Mouse (Mus musculus) hindbrain, embryonic 13.5 days (tissue): ENCODE data around the gene Zfp398. TPM values are rescaled to one million over a fixed set of nuclear protein-coding genes. Genes with fewer than 3 reads are reported as not detected.
"Not testable (repeated sequence)": the region's sequence is repeated elsewhere in the genome, so short reads cannot be mapped to it uniquely, and the experiment has no call there.

Source experiments
- ATAC-seq: fragments of 200-750 bp; cut with Nextera tagmentation; 2 replicates; pipeline ENCODE4 v1.8.0; 2017; ENCODE audit warnings: moderate TSS enrichment; ENCODE audit not compliant: low FRiP score
- H3K27ac ChIP-seq: fragments of 300-500 bp; sonication (generic); 2 replicates; pipeline ENCODE4 v1.5.1; 2015; ENCODE audit warnings: inconsistent platforms, mild to moderate bottlenecking, moderate library complexity
- H3K27me3 ChIP-seq: fragments of 300-500 bp; sonication (generic); 2 replicates; pipeline ENCODE4 v1.6.1; 2015; ENCODE audit warnings: mild to moderate bottlenecking, inconsistent platforms
- H3K36me3 ChIP-seq: fragments of 300-500 bp; sonication (generic); 2 replicates; pipeline ENCODE4 v1.6.1; 2015; ENCODE audit warnings: mild to moderate bottlenecking, inconsistent platforms
- H3K4me1 ChIP-seq: fragments of 300-500 bp; sonication (generic); replicated peaks from 2 replicates; pipeline ENCODE4 v1.6.1; 2015; ENCODE audit warnings: inconsistent platforms
- H3K4me2 ChIP-seq: fragments of 300-500 bp; sonication (generic); 2 replicates; pipeline ENCODE4 v1.6.1; 2015; ENCODE audit warnings: inconsistent platforms, mild to moderate bottlenecking, moderate library complexity
- H3K4me3 ChIP-seq: fragments of 300-500 bp; sonication (generic); 2 replicates; pipeline ENCODE4 v1.5.1; 2015; ENCODE audit warnings: mild to moderate bottlenecking, inconsistent platforms
- H3K9ac ChIP-seq: fragments of 300-500 bp; sonication (generic); 2 replicates; pipeline ENCODE4 v1.6.1; 2015; ENCODE audit warnings: mild to moderate bottlenecking, inconsistent platforms
- H3K9me3 ChIP-seq: fragments of 300-500 bp; sonication (generic); 2 replicates; pipeline ENCODE4 v1.6.1; 2016; ENCODE audit warnings: inconsistent platforms
- whole genome bisulfite sequencing: fragments of 180-500 bp; shearing (Covaris S2); methylation state at CpG from one replicate; pipeline ENCODE4 v1.1.7; 2015; 5-methylcytosine and 5-hydroxymethylcytosine counted together
- polyA plus RNA-seq: library from polyadenylated mRNA; unstranded; fragments of >200 nt; fragmentation: Nextera tagmentation; extraction: Ambion mirVana; gene quantifications from 2 replicates; pipeline ENCODE4 v1.2.1, GENCODE M21; 2015

Gene Zfp398
- polyA plus RNA-seq, 1 experiment from 2014 or later, result 17.9 TPM

GRCm38 (mm10) chr6:47830104-47831078 is 5.1 kb upstream of the Zfp398 start, which contains the start of gene Zfp786:
Gene Zfp786 (minus strand): TSS chr6:47830867.
- H3K4me3 ChIP-seq, result peak within 1 kb of the TSS; percentile 78
- peak within 1 kb of the TSS; percentile 95 for H3K9ac ChIP-seq
- H3K27ac ChIP-seq, result peak within 1 kb of the TSS; percentile 97
- ATAC-seq, result peak; percentile 94
- WGBS, result 2% methylated on average over 64 of the region's 64 CpGs
- H3K4me2 ChIP-seq, result peak within 1 kb of the TSS; percentile 55
- H3K36me3 ChIP-seq, result peaks cover 11% of the 10 kb centered on the region
- no peaks in the 10 kb centered on the region for H3K9me3 ChIP-seq
- no peaks in the 10 kb centered on the region for H3K27me3 ChIP-seq
- H3K4me1 ChIP-seq, result peaks cover 14% of the 10 kb centered on the region

- H3K4me3 ChIP-seq, result no peak overlapping the region
- no peaks in the 10 kb centered on the region for H3K36me3 ChIP-seq
- no peak overlapping the region for H3K9ac ChIP-seq
- no peak for ATAC-seq
- H3K27ac ChIP-seq, result no peak overlapping the region
- no peaks in the 10 kb centered on the region for H3K9me3 ChIP-seq
- H3K4me1 ChIP-seq, result peaks cover 17% of the 10 kb centered on the region
- H3K27me3 ChIP-seq, result no peaks in the 10 kb centered on the region
- H3K4me2 ChIP-seq, result no peak overlapping the region
- 88% methylated on average over 1 of the region's 1 CpGs for whole genome bisulfite sequencing
Measured at GRCm38 (mm10) chr6:47832220-47832619, 3.2 kb upstream of the Zfp398 start.

DNA sequence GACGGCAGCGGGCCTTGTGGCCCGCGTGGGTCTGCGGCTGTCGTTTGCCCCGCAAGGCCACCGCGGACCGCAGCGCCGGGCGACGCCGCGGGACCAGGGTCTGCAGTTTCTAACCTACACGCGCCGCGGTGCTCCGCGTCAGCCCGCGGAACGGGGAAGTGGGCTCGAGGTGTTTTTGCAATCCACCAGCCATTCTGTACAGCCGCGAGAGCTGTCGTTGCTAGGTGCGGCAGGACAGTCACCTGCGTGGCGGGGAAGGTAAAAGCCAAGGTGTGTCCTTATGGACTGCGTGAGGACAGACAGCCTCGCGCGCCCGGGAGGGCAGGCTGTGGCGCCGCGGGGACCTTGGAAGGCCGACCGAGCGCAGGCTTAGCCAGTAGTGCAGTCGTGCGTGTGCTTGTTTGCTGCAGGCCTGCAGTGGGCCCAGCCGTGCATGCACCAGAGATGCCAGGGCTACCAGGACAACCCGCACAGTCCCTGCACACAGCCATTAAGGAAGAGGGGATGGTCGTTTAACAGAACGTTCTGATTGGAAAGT is 592 bp downstream of the Zfp398 start:
- Histone ChIP-seq H3K9ac (peak overlapping the region; percentile 96), H3K4me1 (peaks cover 14% of the 10 kb centered on the region), H3K4me3 (peak overlapping the region; percentile 91), H3K9me3 (no peaks in the 10 kb centered on the region), H3K36me3 (peaks cover 9% of the 10 kb centered on the region), H3K27ac (peak overlapping the region; percentile 99), H3K4me2 (peak overlapping the region; percentile 76), H3K27me3 (no peaks in the 10 kb centered on the region)
- ATAC-seq, result peak; percentile 86
- under 1% methylated on average over 49 of the region's 49 CpGs for WGBS

DNA sequence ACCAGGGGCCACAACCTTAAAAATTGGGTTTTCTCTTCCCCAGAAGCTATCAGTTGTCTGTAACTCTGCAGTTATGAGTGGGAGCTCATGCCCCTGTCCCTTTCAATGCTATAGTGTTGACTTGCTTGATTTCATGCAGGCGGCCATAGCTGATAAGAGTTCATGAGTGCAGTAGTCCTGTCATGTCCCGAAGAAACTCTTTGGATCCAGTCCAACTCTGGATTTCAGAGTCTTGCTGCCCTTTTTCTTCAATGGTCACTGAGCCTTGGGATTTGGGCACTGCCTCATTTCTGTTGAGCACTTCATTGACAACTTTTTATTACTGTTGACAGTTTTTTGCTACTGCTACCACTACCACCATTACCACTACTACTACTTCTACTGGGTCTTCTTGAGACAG is 2.2 kb downstream of the Zfp398 start:
- ATAC-seq, result no peak
- Histone ChIP-seq H3K4me1 (peaks cover 14% of the 10 kb centered on the region), H3K9ac (no peak overlapping the region), H3K27me3 (no peaks in the 10 kb centered on the region), H3K27ac (no peak overlapping the region), H3K4me3 (no peak overlapping the region), H3K9me3 (no peaks in the 10 kb centered on the region), H3K36me3 (peaks cover 13% of the 10 kb centered on the region), H3K4me2 (no peak overlapping the region)
- WGBS, result 90% methylated on average over 2 of the region's 2 CpGs

DNA sequence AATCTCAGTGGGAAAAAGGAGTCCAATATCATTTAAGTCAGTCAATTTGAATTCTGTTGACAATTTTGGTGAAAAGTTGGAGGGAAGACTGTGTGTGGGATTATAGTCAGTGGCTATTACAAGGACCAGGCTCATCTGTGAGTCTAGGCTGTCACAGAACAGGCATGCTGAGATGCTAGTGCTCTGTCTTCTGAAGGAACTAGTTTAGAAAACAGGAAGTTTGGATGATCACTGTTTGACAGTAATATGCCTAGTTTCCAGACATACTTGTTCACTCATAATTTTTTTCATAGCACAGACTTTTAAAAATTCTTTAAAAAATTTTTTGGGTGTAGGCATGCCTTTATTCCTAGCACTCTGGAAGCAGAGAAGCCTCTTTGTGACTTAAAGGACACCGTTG is 5.6 kb downstream of the Zfp398 start:
- Histone ChIP-seq H3K4me2 (no peak overlapping the region), H3K4me1 (peaks cover 14% of the 10 kb centered on the region), H3K27me3 (no peaks in the 10 kb centered on the region), H3K9me3 (no peaks in the 10 kb centered on the region), H3K9ac (no peak overlapping the region), H3K4me3 (no peak overlapping the region), H3K27ac (no peak overlapping the region), H3K36me3 (peaks cover 19% of the 10 kb centered on the region)
- 96% methylated on average over 1 of the region's 1 CpGs for WGBS
- no peak for ATAC-seq

- Histone ChIP-seq H3K4me1 (peaks cover 14% of the 10 kb centered on the region), H3K27me3 (no peaks in the 10 kb centered on the region), H3K36me3 (peaks cover 24% of the 10 kb centered on the region), H3K9me3 (no peaks in the 10 kb centered on the region), H3K4me3 (no peak overlapping the region), H3K27ac (no peak overlapping the region), H3K4me2 (no peak overlapping the region), H3K9ac (no peak overlapping the region)
- ATAC-seq, result no peak
- WGBS, result 95% methylated on average over 2 of the region's 2 CpGs
Measured at GRCm38 (mm10) chr6:47841831-47842230, 6.4 kb downstream of the Zfp398 start.

- Histone ChIP-seq H3K4me2 (no peak overlapping the region), H3K9me3 (no peaks in the 10 kb centered on the region), H3K4me3 (no peak overlapping the region), H3K4me1 (peaks cover 9% of the 10 kb centered on the region), H3K27me3 (no peaks in the 10 kb centered on the region), H3K9ac (no peak overlapping the region), H3K27ac (no peak overlapping the region), H3K36me3 (peaks cover 26% of the 10 kb centered on the region)
- ATAC-seq, result no peak
- WGBS, result 90% methylated on average over 1 of the region's 1 CpGs
Measured at GRCm38 (mm10) chr6:47842337-47842736, 6.9 kb downstream of the Zfp398 start.

DNA sequence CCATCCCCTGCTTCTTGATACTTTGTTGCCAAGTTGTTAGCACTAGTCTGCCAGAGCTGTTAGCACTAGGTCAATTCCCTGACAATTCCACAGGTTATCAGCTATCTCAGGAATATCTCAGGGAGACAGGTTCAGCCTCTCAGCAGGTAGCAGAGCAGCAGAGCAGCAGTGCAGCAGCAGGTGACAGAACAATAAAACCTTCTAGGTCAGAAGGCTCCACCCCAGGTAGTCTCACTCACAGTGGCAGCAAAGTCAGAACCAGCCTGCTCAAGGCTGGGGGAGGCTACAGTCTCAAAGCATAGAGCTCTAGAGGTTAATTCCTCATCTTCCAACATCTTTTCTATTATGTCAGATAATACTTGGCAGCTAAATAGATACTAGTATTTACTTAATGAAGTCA is 10.3 kb downstream of the Zfp398 start:
- Histone ChIP-seq H3K9ac (no peak overlapping the region), H3K36me3 (peaks cover 19% of the 10 kb centered on the region), H3K4me1 (no peaks in the 10 kb centered on the region), H3K4me3 (no peak overlapping the region), H3K27me3 (no peaks in the 10 kb centered on the region), H3K27ac (no peak overlapping the region), H3K9me3 (no peaks in the 10 kb centered on the region), H3K4me2 (no peak overlapping the region)
- no peak for ATAC-seq

- H3K9ac ChIP-seq, result no peak overlapping the region
- no peak for ATAC-seq
- no peak overlapping the region for H3K27ac ChIP-seq
- H3K4me2 ChIP-seq, result no peak overlapping the region
- H3K27me3 ChIP-seq, result no peaks in the 10 kb centered on the region
- H3K9me3 ChIP-seq, result no peaks in the 10 kb centered on the region
- H3K36me3 ChIP-seq, result peaks cover 38% of the 10 kb centered on the region
- WGBS, result 95% methylated on average over 6 of the region's 6 CpGs
- H3K4me1 ChIP-seq, result no peaks in the 10 kb centered on the region
- no peak overlapping the region for H3K4me3 ChIP-seq
Measured at GRCm38 (mm10) chr6:47857241-47857640, 21.8 kb downstream of the Zfp398 start.

DNA sequence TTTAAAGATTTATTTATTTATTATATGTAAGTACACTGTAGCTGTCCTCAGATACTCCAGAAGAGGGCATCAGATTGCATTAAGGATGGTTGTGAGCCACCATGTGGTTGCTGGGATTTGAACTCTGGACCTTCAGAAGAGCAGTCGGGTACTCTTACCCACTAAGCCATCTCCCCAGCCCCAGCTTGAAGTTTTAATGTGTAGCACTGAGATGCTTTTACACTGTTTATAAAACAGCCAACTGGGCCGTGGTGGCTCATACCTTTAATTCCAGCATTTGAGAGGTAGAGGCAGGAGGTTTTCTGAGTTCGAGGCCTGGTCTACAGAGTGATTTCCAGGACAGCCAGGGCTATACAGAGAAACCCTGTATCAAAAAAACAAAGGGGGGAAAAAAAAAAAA is 22.3 kb downstream of the Zfp398 start:
- H3K9ac ChIP-seq, H3K4me2 ChIP-seq, H3K27ac ChIP-seq, ATAC-seq, H3K4me3 ChIP-seq, H3K4me1 ChIP-seq, H3K9me3 ChIP-seq, H3K27me3 ChIP-seq: not testable (repeated sequence)
- H3K36me3 ChIP-seq, result peaks cover 43% of the 10 kb centered on the region
- WGBS, result 91% methylated on average over 3 of the region's 3 CpGs

DNA sequence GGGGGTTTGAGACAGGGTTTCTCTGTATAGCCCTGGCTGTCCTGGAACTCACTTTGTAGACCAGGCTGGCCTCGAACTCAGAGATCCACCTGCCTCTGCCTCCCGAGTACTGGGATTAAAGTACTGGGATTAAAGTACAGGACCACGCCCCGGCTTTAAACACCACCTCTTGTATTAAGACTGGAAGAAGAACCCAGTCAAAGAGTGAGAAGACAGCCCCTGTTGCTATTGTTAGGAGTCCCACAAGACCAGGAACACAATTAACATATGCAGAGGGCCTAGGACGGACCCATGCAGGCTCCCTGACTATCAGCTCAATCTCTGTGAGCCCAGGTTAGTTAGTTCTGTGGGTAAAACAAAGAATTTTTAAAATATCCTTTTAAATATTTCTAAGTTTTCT is 36.8 kb downstream of the Zfp398 start:
- H3K4me3 ChIP-seq, result no peak overlapping the region
- no peak for ATAC-seq
- peaks cover 29% of the 10 kb centered on the region for H3K36me3 ChIP-seq
- H3K9me3 ChIP-seq, result no peaks in the 10 kb centered on the region
- H3K27me3 ChIP-seq, result no peaks in the 10 kb centered on the region
- H3K27ac ChIP-seq, result no peak overlapping the region
- no peaks in the 10 kb centered on the region for H3K4me1 ChIP-seq
- WGBS, result 92% methylated on average over 5 of the region's 5 CpGs
- H3K4me2 ChIP-seq, result no peak overlapping the region
- H3K9ac ChIP-seq, result no peak overlapping the region

DNA sequence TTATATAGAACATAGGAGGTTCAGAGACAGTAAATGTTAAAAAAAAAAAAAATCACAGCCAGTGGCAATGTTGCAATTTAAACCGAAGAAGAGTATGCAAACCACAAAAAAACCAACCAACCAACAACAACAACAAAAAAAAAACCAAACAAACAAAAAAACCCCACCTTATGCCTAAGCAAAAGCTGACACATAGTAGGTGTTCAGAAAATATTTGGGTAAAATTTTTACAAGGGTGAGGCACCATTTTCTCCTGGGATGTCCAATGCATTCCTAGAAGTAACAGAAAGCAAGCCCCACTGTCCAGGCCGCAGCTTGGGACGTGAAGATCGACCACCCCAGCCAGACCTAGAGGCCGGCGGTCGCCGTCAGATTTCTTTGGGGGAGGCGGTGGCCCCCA is 41.6 kb downstream of the Zfp398 start, which contains the start of gene Zfp282:
Gene Zfp282 (plus strand): TSS at position 147 of the 400 bp plus-strand sequence.
- H3K4me3 ChIP-seq, result peak within 1 kb of the TSS; percentile 94
- peak within 1 kb of the TSS; percentile 94 for H3K4me2 ChIP-seq
- no peak for ATAC-seq
- H3K4me1 ChIP-seq, result peaks cover 22% of the 10 kb centered on the region
- H3K27me3 ChIP-seq, result no peaks in the 10 kb centered on the region
- H3K9me3 ChIP-seq, result no peaks in the 10 kb centered on the region
- WGBS, result 6% methylated on average over 9 of the region's 9 CpGs
- H3K27ac ChIP-seq, result peak within 1 kb of the TSS; percentile 98
- peak within 1 kb of the TSS; percentile 97 for H3K9ac ChIP-seq
- peaks cover 22% of the 10 kb centered on the region for H3K36me3 ChIP-seq
